Mouse (Mus musculus) MEL (cell line): ENCODE results near the gene Apoa2.

Experiments
- CHD1 ChIP-seq: IDR thresholded peaks from 2 replicates; pipeline ENCODE4 v1.6.1; 2012; ENCODE audit warnings: low read depth, mild to moderate bottlenecking, inconsistent platforms, low read length, improper control_type of control experiment
- CTCF ChIP-seq, 3 experiments: IDR thresholded peaks in 2 of 3; conservative IDR thresholded peaks in 1 of 3; 2 replicates each; pipeline ENCODE4 v1.5.1; 2011 to 2012; ENCODE audit warnings: low read length in 3 of 3, low read depth in 2 of 3, mild to moderate bottlenecking in 2 of 3, improper control_type of control experiment in 1 of 3, inconsistent platforms in 1 of 3, mixed read lengths in 1 of 3, moderate library complexity in 1 of 3; ENCODE audit not compliant: control insufficient read depth in 1 of 3, insufficient read depth in 1 of 3, poor library complexity in 1 of 3, severe bottlenecking in 1 of 3
- ETS1 ChIP-seq: IDR thresholded peaks from 2 replicates; pipeline ENCODE4 v1.6.1; 2012; ENCODE audit warnings: low read depth, mild to moderate bottlenecking, inconsistent platforms, low read length, improper control_type of control experiment, moderate library complexity
- HCFC1 ChIP-seq: IDR thresholded peaks from 2 replicates; pipeline ENCODE4 v1.6.1; 2012; ENCODE audit warnings: low read depth, mild to moderate bottlenecking, inconsistent platforms, low read length, improper control_type of control experiment, moderate library complexity
- KAT2A ChIP-seq: conservative IDR thresholded peaks from 2 replicates; pipeline ENCODE4 v1.6.1; 2012; ENCODE audit warnings: low read depth, low read length, improper control_type of control experiment, inconsistent platforms
- POLR2A ChIP-seq, 2 experiments: IDR thresholded peaks; 2 replicates each; pipeline ENCODE4 v1.6.1; 2011 to 2012; ENCODE audit warnings: low read length in 2 of 2, mild to moderate bottlenecking in 2 of 2, control low read depth in 1 of 2, improper control_type of control experiment in 1 of 2, low read depth in 1 of 2, moderate library complexity in 1 of 2; ENCODE audit not compliant: control insufficient read depth in 1 of 2, insufficient read depth in 1 of 2, poor library complexity in 1 of 2
- POLR2AphosphoS5 ChIP-seq: IDR thresholded peaks from 2 replicates; pipeline ENCODE4 v1.6.1; 2012; ENCODE audit warnings: low read depth, borderline replicate concordance, mild to moderate bottlenecking, inconsistent platforms, low read length, moderate library complexity, mixed read lengths
- RCOR1 ChIP-seq: IDR thresholded peaks from 2 replicates; pipeline ENCODE4 v1.6.1; 2012; ENCODE audit warnings: low read depth, mild to moderate bottlenecking, inconsistent platforms, low read length, improper control_type of control experiment
- TAL1 ChIP-seq: IDR thresholded peaks from 2 replicates; pipeline ENCODE4 v1.6.1; 2012; ENCODE audit warnings: mild to moderate bottlenecking, inconsistent platforms, low read length, moderate library complexity, mixed read lengths
- USF1 ChIP-seq: IDR thresholded peaks from 2 replicates; pipeline ENCODE4 v1.6.1; 2014; ENCODE audit warnings: low read depth, mild to moderate bottlenecking, inconsistent platforms, low read length, improper control_type of control experiment, moderate library complexity
- ZNF384 ChIP-seq: IDR thresholded peaks from 2 replicates; pipeline ENCODE4 v1.6.1; 2012; ENCODE audit warnings: low read depth, mild to moderate bottlenecking, inconsistent platforms, low read length, improper control_type of control experiment

GRCm38 (mm10) chr1:171230215-171230614 is 5.4 kb downstream of the Apoa2 start:
- TF ChIP-seq ZNF384 (no peak), CTCF (IDR thresholded peaks at IDR 0.05 in 2 of 3, conservative IDR thresholded peaks at IDR 0.05 in 1 of 3; ENCODE audit: control insufficient read depth in 1 of 3, insufficient read depth in 1 of 3, low read depth in 2 of 3, low read length in 3 of 3, poor library complexity in 1 of 3, severe bottlenecking in 1 of 3) (no peak), KAT2A (no peak), POLR2A (IDR thresholded peaks at IDR 0.05; ENCODE audit: control insufficient read depth in 1 of 2, insufficient read depth in 1 of 2, low read depth in 1 of 2, low read length in 2 of 2, poor library complexity in 1 of 2) (no peak), POLR2AphosphoS5 (no peak), USF1 (no peak), CHD1 (no peak), RCOR1 (no peak), TAL1 (no peak), HCFC1 (no peak), ETS1 (no peak)
